32 mouse cellular contexts compared by ENCODE assay signal in the genomic region with DNA sequence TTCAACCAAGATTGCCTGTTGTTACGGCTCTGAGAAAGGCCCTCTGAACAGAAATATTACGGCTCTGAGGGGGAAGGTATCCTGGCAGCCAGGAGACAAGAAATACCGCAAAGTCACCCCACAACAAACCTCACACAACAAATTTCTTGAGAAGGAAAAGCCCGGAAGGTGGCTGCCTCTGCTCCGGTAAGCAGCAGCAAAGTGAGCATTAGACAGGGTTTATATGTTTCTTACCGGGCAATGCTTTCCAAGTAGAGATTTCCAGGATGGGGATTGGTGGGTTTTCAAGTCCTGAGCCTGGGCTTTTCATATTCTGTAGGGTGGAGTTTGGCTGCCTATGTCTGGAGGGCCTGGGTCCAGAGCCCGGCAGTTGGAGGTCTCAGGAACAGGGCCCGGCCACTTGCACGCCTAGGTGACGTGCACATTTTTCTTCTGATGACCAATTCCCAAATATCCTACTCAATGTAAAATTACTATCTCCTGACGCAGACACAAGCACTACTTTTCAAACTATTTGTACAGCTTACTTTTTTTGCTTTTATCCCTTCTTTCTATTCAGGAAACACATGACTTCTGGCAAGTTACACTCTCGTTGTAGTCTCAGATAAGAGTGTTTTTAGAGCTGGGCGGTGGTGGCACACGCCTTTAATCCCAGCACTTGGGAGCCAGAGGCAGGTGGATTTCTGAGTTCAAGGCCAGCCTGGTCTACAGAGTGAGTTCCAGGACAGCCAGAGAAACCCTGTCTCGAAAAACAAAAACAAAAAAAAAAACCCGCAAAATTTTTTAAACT. TPM values are rescaled to one million over a fixed set of nuclear protein-coding genes. Genes with fewer than 3 reads are reported as not detected.
DNase-seq lines count a peak whose midpoint lies in the region; ATAC-seq lines count a peak whose summit lies in the region.
"Had no signal": no experiment of that assay in that cellular context is flagged by ENCODE, and none has a peak within 500 bp of the region (broad histone marks: within the 10 kb centered on the region; RNA-seq: fewer than 3 reads in every experiment).

No protein-coding gene starts in this region.

- H3K36me3 ChIP-seq in midbrain, embryonic 11.5 days (ENCODE audit: control insufficient read depth, insufficient read depth, low read length), result 0 out of 2 replicates have a peak, but pooled peaks cover 3% of the 10 kb centered on the region
- peaks cover 8% of the 10 kb centered on the region; the same call in 1 of the 2 replicates for H3K36me3 ChIP-seq in midbrain, embryonic 15.5 days (replicated peaks)

- H3K9me3 ChIP-seq in midbrain, embryonic 11.5 days (ENCODE audit: control insufficient read depth, low read length), result no peaks in the 10 kb centered on the region
- H3K9me3 ChIP-seq in midbrain, embryonic 15.5 days, result no peaks in the 10 kb centered on the region
- H3K9me3 ChIP-seq: embryonic facial prominence, embryonic 10.5 days; embryonic facial prominence, embryonic 13.5 days; G1E; heart, embryonic 12.5 days; heart, embryonic 15.5 days had no signal

- intact Hi-C loops in heart, postnatal 25 days (cut with DNase I), result no loop called here

- no peak for ATAC-seq in midbrain, embryonic 11.5 days (ENCODE audit: low FRiP score)
- ATAC-seq in midbrain, embryonic 15.5 days (replicated peaks), result no peak
- ATAC-seq: activated CD4-positive, CD25-positive, alpha-beta regulatory T cell, adult 4 months; forebrain, embryonic 14.5 days; forebrain, postnatal 0 days; hindbrain, postnatal 0 days had no signal

- no peak overlapping the region for H3K27ac ChIP-seq in midbrain, embryonic 11.5 days (ENCODE audit: low read depth, low read length)
- H3K27ac ChIP-seq in midbrain, embryonic 15.5 days, result no peak overlapping the region
- H3K27ac ChIP-seq: embryonic facial prominence, embryonic 10.5 days; embryonic facial prominence, embryonic 13.5 days; gastrocnemius, adult 2 months; heart, embryonic 15.5 days; hindbrain, embryonic 14.5 days; hindbrain, postnatal 0 days had no signal

- no peak overlapping the region for H3K4me3 ChIP-seq in midbrain, embryonic 11.5 days (ENCODE audit: low read depth, low read length)
- no peak overlapping the region for H3K4me3 ChIP-seq in midbrain, embryonic 15.5 days
- H3K4me3 ChIP-seq: embryonic facial prominence, embryonic 10.5 days; embryonic facial prominence, embryonic 13.5 days; erythroblast, embryonic 14.5 days; gastrocnemius, adult 2 months; heart, embryonic 12.5 days; heart, embryonic 15.5 days had no signal

- no peaks in the 10 kb centered on the region for H3K27me3 ChIP-seq in midbrain, embryonic 11.5 days (ENCODE audit: control insufficient read depth, insufficient read depth, low read length)
- H3K27me3 ChIP-seq in midbrain, embryonic 15.5 days (replicated peaks), result no peaks in the 10 kb centered on the region
- H3K27me3 ChIP-seq: CH12.LX; embryonic facial prominence, embryonic 13.5 days; heart, embryonic 12.5 days; heart, embryonic 15.5 days had no signal

- no peak overlapping the region for H3K9ac ChIP-seq in midbrain, embryonic 11.5 days (ENCODE audit: low read length)
- no peak overlapping the region for H3K9ac ChIP-seq in midbrain, embryonic 15.5 days
- H3K9ac ChIP-seq: embryonic facial prominence, embryonic 13.5 days; forebrain, postnatal 0 days; heart, embryonic 12.5 days; heart, embryonic 15.5 days; hindbrain, embryonic 14.5 days had no signal

- no peak overlapping the region for H3K4me2 ChIP-seq in midbrain, embryonic 11.5 days
- H3K4me2 ChIP-seq in midbrain, embryonic 15.5 days, result no peak overlapping the region
- H3K4me2 ChIP-seq: embryonic facial prominence, embryonic 13.5 days; heart, embryonic 12.5 days; heart, embryonic 15.5 days; hindbrain, embryonic 14.5 days had no signal

- no peaks in the 10 kb centered on the region for H3K4me1 ChIP-seq in midbrain, embryonic 11.5 days (ENCODE audit: control insufficient read depth, insufficient read depth, low read length)
- H3K4me1 ChIP-seq in midbrain, embryonic 15.5 days, result no peaks in the 10 kb centered on the region
- H3K4me1 ChIP-seq: heart, embryonic 12.5 days had no signal

- peak; percentile 55 for DNase-seq in heart, adult 11 months
- DNase-seq in heart, postnatal 25 days (ENCODE audit: low spot score), result no peak
- peak; percentile 85 for DNase-seq in midbrain, embryonic 11.5 days (ENCODE audit: low spot score, missing footprints)
- peak; percentile 24 for DNase-seq in retina, postnatal 7 days (ENCODE audit: low read depth, low spot score)
- DNase-seq in retina, embryonic 14.5 days (ENCODE audit: low spot score), result no peak
- DNase-seq in MEL-GATA-1-ER (ENCODE audit: extremely low read depth, low read depth), result peak; percentile 68
- DNase-seq: adrenal gland, adult 8-10 months; adrenal gland, postnatal 25 days; B cell, adult 2 months; cerebellum, adult 11-12 months; cerebellum, adult 8-10 months; cerebellum, postnatal 10 days; cerebellum, postnatal 36 days; embryo, embryonic 11 days; forebrain, postnatal 0 days; gastrocnemius, adult 2 months; gastrocnemius, postnatal 14 days; heart, adult 18-20 months; heart, postnatal 10 days; heart, postnatal 4 days had no signal

- WGBS in midbrain, embryonic 11.5 days, result 88% methylated on average over 16 of the region's 16 CpGs
- 84% methylated on average over 16 of the region's 16 CpGs for WGBS in midbrain, embryonic 15.5 days

RNA-seq across cellular contexts. Expression of a gene that starts 42.0 kb away (rescaled TPM):
- total RNA-seq in heart, postnatal 25 days (2021), result 1 to 10 TPM; 3.4 to 3.6 TPM
- 30.3 and 30.5 TPM in 2 replicates for polyA plus RNA-seq in midbrain, embryonic 11.5 days (2014; fragmentation: Nextera tagmentation; extraction: Ambion mirVana)
- polyA plus RNA-seq in midbrain, embryonic 15.5 days (2015; fragmentation: Nextera tagmentation; extraction: Ambion mirVana), result 2.7 and 2.8 TPM in 2 replicates

Comparison
In these comparisons a context has a peak if more than half of its experiments do, and no peak if none do; other contexts are left out.
1. DNase-seq: peak in heart, adult 11 months (single experiment), midbrain, embryonic 11.5 days (single experiment), retina, postnatal 7 days (single experiment) and MEL-GATA-1-ER (single experiment); none in heart, postnatal 25 days (single experiment) and retina, embryonic 14.5 days (single experiment).